Mouse (Mus musculus): ENCODE data around the gene Tppp. TPM values are rescaled to one million over a fixed set of nuclear protein-coding genes. Genes with fewer than 3 reads are reported as not detected.
"Not testable (repeated sequence)": the region's sequence is repeated elsewhere in the genome, so short reads cannot be mapped to it uniquely, and the experiment has no call there.

Gene Tppp
- polyA plus RNA-seq, 1 experiment from 2014 or later: 0.14 TPM

- Histone ChIP-seq H3K4me2 (no peak overlapping the region), H3K9me3 (ENCODE audit: control insufficient read depth, low read length) (no peaks in the 10 kb centered on the region), H3K27ac (ENCODE audit: low read depth, low read length) (no peak overlapping the region), H3K36me3 (ENCODE audit: control insufficient read depth, insufficient read depth, low read length) (no peaks in the 10 kb centered on the region), H3K27me3 (replicated peaks; ENCODE audit: control insufficient read depth, insufficient read depth, low read length) (no peaks in the 10 kb centered on the region), H3K4me3 (ENCODE audit: low read depth, low read length) (no peak overlapping the region), H3K9ac (ENCODE audit: low read depth, low read length) (no peak overlapping the region), H3K4me1 (replicated peaks; ENCODE audit: control insufficient read depth, insufficient read depth, low read length) (peaks cover 4% of the 10 kb centered on the region; the same call in 1 of the 2 replicates)
- WGBS: 83% methylated on average over 1 of the region's 1 CpGs
- ATAC-seq (replicated peaks; ENCODE audit: low FRiP score): no peak
- DNase-seq (ENCODE audit: low spot score): no peak
Observed at GRCm38 (mm10) chr13:74063340-74064050, 54.3 kb downstream of the Tppp start.

GRCm38 (mm10) chr13:74066576-74066975 is 57.4 kb downstream of the Tppp start:
- H3K36me3 ChIP-seq (ENCODE audit: control insufficient read depth, insufficient read depth, low read length): no peaks in the 10 kb centered on the region
- H3K4me2 ChIP-seq: no peak overlapping the region
- no peak for DNase-seq (ENCODE audit: low spot score)
- 75% methylated on average over 1 of the region's 1 CpGs for WGBS
- H3K27me3 ChIP-seq (replicated peaks; ENCODE audit: control insufficient read depth, insufficient read depth, low read length): no peaks in the 10 kb centered on the region
- no peaks in the 10 kb centered on the region for H3K9me3 ChIP-seq (ENCODE audit: control insufficient read depth, low read length)
- ATAC-seq (replicated peaks; ENCODE audit: low FRiP score): no peak
- no peak overlapping the region for H3K27ac ChIP-seq (ENCODE audit: low read depth, low read length)
- no peak overlapping the region for H3K4me3 ChIP-seq (ENCODE audit: low read depth, low read length)
- H3K4me1 ChIP-seq (replicated peaks; ENCODE audit: control insufficient read depth, insufficient read depth, low read length): peaks cover 8% of the 10 kb centered on the region
- H3K9ac ChIP-seq (ENCODE audit: low read depth, low read length): no peak overlapping the region

GRCm38 (mm10) chr13:74071244-74071643 is 62.0 kb downstream of the Tppp start:
- not testable (repeated sequence) for H3K27me3 ChIP-seq (replicated peaks; ENCODE audit: control insufficient read depth, insufficient read depth, low read length); H3K4me3 ChIP-seq (ENCODE audit: low read depth, low read length); H3K27ac ChIP-seq (ENCODE audit: low read depth, low read length); H3K9me3 ChIP-seq (ENCODE audit: control insufficient read depth, low read length); H3K9ac ChIP-seq (ENCODE audit: low read depth, low read length); DNase-seq (ENCODE audit: low spot score); H3K36me3 ChIP-seq (ENCODE audit: control insufficient read depth, insufficient read depth, low read length)
- ATAC-seq (replicated peaks; ENCODE audit: low FRiP score): peak; percentile 88
- Histone ChIP-seq H3K4me1 (replicated peaks; ENCODE audit: control insufficient read depth, insufficient read depth, low read length) (peaks cover 11% of the 10 kb centered on the region), H3K4me2 (0 out of 2 replicates have a peak overlapping the region, but pooled peaks have one; percentile 29)
- WGBS: 29% methylated on average over 1 of the region's 1 CpGs

- Histone ChIP-seq H3K36me3 (ENCODE audit: control insufficient read depth, insufficient read depth, low read length) (no peaks in the 10 kb centered on the region), H3K4me3 (ENCODE audit: low read depth, low read length) (no peak overlapping the region), H3K4me2 (no peak overlapping the region), H3K9me3 (ENCODE audit: control insufficient read depth, low read length) (no peaks in the 10 kb centered on the region), H3K9ac (ENCODE audit: low read depth, low read length) (no peak overlapping the region), H3K27me3 (replicated peaks; ENCODE audit: control insufficient read depth, insufficient read depth, low read length) (no peaks in the 10 kb centered on the region), H3K27ac (ENCODE audit: low read depth, low read length) (0 out of 2 replicates have a peak overlapping the region, but pooled peaks have one; percentile 13), H3K4me1 (replicated peaks; ENCODE audit: control insufficient read depth, insufficient read depth, low read length) (peaks cover 11% of the 10 kb centered on the region)
- WGBS: 66% methylated on average over 3 of the region's 3 CpGs
- ATAC-seq (replicated peaks; ENCODE audit: low FRiP score) (no peak), DNase-seq (ENCODE audit: low spot score) (no peak)
Observed at GRCm38 (mm10) chr13:74071714-74072113, 62.5 kb downstream of the Tppp start.

- ATAC-seq (replicated peaks; ENCODE audit: low FRiP score) (no peak), DNase-seq (ENCODE audit: low spot score) (no peak)
- WGBS: 83% methylated on average over 7 of the region's 7 CpGs
- Histone ChIP-seq H3K9ac (ENCODE audit: low read depth, low read length) (no peak overlapping the region), H3K4me3 (ENCODE audit: low read depth, low read length) (no peak overlapping the region), H3K27ac (ENCODE audit: low read depth, low read length) (no peak overlapping the region), H3K4me2 (no peak overlapping the region), H3K36me3 (ENCODE audit: control insufficient read depth, insufficient read depth, low read length) (no peaks in the 10 kb centered on the region), H3K4me1 (replicated peaks; ENCODE audit: control insufficient read depth, insufficient read depth, low read length) (peaks cover 11% of the 10 kb centered on the region), H3K27me3 (replicated peaks; ENCODE audit: control insufficient read depth, insufficient read depth, low read length) (no peaks in the 10 kb centered on the region), H3K9me3 (ENCODE audit: control insufficient read depth, low read length) (no peaks in the 10 kb centered on the region)
Observed at GRCm38 (mm10) chr13:74073369-74073768, 64.2 kb downstream of the Tppp start.

Other genes starting within 250 kb of the Tppp start
- gene Nkd2, start 161.8 kb upstream of the Tppp start, polyA plus RNA-seq (2014; fragmentation: Nextera tagmentation; extraction: Ambion mirVana): 0.81 and 1.4 TPM in 2 replicates
- 60.4 and 61.5 TPM in 2 replicates for gene Trip13, start 71.6 kb upstream of the Tppp start, polyA plus RNA-seq (2014; fragmentation: Nextera tagmentation; extraction: Ambion mirVana)
- gene Brd9, start 71.6 kb upstream of the Tppp start, polyA plus RNA-seq (2014; fragmentation: Nextera tagmentation; extraction: Ambion mirVana): 32.4 and 33.5 TPM in 2 replicates
- gene Zdhhc11, start 45.6 kb upstream of the Tppp start, polyA plus RNA-seq (2014; fragmentation: Nextera tagmentation; extraction: Ambion mirVana): not detected in 2 replicates
- gene Cep72, start 52.9 kb downstream of the Tppp start, polyA plus RNA-seq (2014; fragmentation: Nextera tagmentation; extraction: Ambion mirVana): 17.1 and 17.6 TPM in 2 replicates
- gene Slc9a3, start 112.0 kb downstream of the Tppp start, polyA plus RNA-seq (2014; fragmentation: Nextera tagmentation; extraction: Ambion mirVana): not detected in 2 replicates
- gene Exoc3, start 199.3 kb downstream of the Tppp start, polyA plus RNA-seq (2014; fragmentation: Nextera tagmentation; extraction: Ambion mirVana): 50.2 and 55.9 TPM in 2 replicates

All from liver, embryonic 11.5 days (tissue).